Mouse (Mus musculus) intestine, postnatal 0 days (tissue): ENCODE measurements around the gene Atxn3. TPM values are rescaled to one million over a fixed set of nuclear protein-coding genes. Genes with fewer than 3 reads are reported as not detected.
A peak's percentile ranks its signal among the peaks of the same experiment; 100 is the strongest.

Source experiments
- ATAC-seq: fragments of 200-750 bp; cut with Nextera tagmentation; 2 replicates; pipeline ENCODE4 v1.8.0; 2017; ENCODE audit warnings: mild to moderate bottlenecking, moderate TSS enrichment, moderate library complexity
- H3K27ac ChIP-seq: fragments of 300-500 bp; sonication (generic); 2 replicates; pipeline ENCODE4 v1.5.1; 2014; ENCODE audit warnings: mild to moderate bottlenecking, low read depth, low read length, moderate library complexity
- H3K27me3 ChIP-seq: fragments of 300-500 bp; sonication (generic); replicated peaks from 2 replicates; pipeline ENCODE4 v1.6.1; 2014; ENCODE audit warnings: low read length, mixed read lengths; ENCODE audit not compliant: control insufficient read depth, insufficient read depth
- H3K36me3 ChIP-seq: fragments of 300-500 bp; sonication (generic); 2 replicates; pipeline ENCODE4 v1.6.1; 2014; ENCODE audit warnings: mild to moderate bottlenecking, moderate library complexity; ENCODE audit not compliant: control insufficient read depth, insufficient read depth
- H3K4me1 ChIP-seq: fragments of 300-500 bp; sonication (generic); replicated peaks from 2 replicates; pipeline ENCODE4 v1.6.1; 2014; ENCODE audit warnings: antibody characterized with exemption, low read length, mixed read lengths; ENCODE audit not compliant: control insufficient read depth, insufficient read depth
- H3K4me2 ChIP-seq: fragments of 300-500 bp; sonication (generic); replicated peaks from 2 replicates; pipeline ENCODE4 v1.6.1; 2014; ENCODE audit warnings: low read depth, mild to moderate bottlenecking, moderate library complexity
- H3K4me3 ChIP-seq: fragments of 300-500 bp; sonication (generic); 2 replicates; pipeline ENCODE4 v1.5.1; 2014; ENCODE audit warnings: low read depth, low read length
- H3K9ac ChIP-seq: fragments of 300-500 bp; sonication (generic); 2 replicates; pipeline ENCODE4 v1.6.1; 2014; ENCODE audit warnings: mild to moderate bottlenecking, low read depth, low read length
- H3K9me3 ChIP-seq: fragments of 300-500 bp; sonication (generic); 2 replicates; pipeline ENCODE4 v1.6.1; 2016; ENCODE audit warnings: mixed run types; ENCODE audit not compliant: control insufficient read depth
- CTCF ChIP-seq: sonication (generic); IDR thresholded peaks from 2 replicates; pipeline ENCODE4 v1.5.1; 2016; ENCODE audit warnings: low read depth, mild to moderate bottlenecking, control low read depth, antibody characterized with exemption, moderate library complexity
- WGBS: fragments of 180-500 bp; shearing (Covaris S2); extraction: QIAGEN DNeasy Blood & Tissue Kit; methylation state at CpG from one replicate; pipeline ENCODE4 v1.1.7; 2014; 5-methylcytosine and 5-hydroxymethylcytosine counted together
- polyA plus RNA-seq: library from polyadenylated mRNA; unstranded; fragments of >200 nt; fragmentation: Nextera tagmentation; extraction: Ambion mirVana; gene quantifications from 2 replicates; pipeline ENCODE4 v1.2.1, GENCODE M21; 2015

Gene Atxn3
- polyA plus RNA-seq, 1 experiment from 2014 or later = 11.7 TPM

DNA sequence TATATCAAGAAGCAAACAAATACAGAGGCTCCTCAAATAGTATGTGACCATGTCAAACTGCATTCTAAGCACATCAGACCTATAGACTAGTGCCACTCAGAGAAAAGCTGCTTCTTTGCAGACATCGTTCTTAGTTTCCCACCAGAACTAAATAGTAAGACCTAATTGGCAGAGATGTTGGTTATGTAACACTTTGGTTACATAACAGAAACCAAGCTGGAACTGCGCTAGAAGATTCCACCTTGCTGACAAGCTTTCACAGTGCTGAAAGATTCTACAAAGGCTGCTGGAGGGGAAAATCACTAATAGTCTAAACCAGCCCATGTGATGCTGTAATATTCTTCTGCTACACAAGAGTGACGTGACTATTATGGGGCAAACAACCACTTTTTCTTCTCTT is 22.8 kb downstream of the Atxn3 start:
- Histone ChIP-seq H3K27me3 (no peaks in the 10 kb centered on the region), H3K4me2 (no peak overlapping the region), H3K4me3 (no peak overlapping the region), H3K36me3 (peaks cover 36% of the 10 kb centered on the region), H3K9me3 (no peaks in the 10 kb centered on the region), H3K4me1 (no peaks in the 10 kb centered on the region), H3K9ac (no peak overlapping the region), H3K27ac (no peak overlapping the region)
- no peak for ATAC-seq
- WGBS = 97% methylated on average over 3 of the region's 3 CpGs
- no peak for TF ChIP-seq CTCF

DNA sequence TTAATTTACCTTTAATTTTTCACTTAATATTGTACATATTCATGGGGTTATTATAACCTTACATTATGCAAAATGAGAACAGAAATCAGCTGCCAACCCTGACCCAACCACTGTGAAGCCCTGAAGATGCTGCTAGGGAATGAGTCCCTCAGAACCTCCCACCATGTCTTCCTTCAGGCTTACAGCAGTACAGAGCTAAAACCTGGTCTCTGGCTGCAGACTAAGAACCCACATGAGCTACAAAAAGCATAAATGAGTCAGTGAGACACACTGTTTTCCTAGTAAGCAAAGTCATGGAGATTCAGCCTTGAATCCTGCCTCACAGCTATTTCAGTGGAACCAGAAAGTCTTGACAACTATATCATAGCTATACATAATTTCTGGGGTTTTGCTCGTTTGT is 29.6 kb downstream of the Atxn3 start:
- no peak for ATAC-seq
- WGBS = 71% methylated on average over 1 of the region's 1 CpGs

DNA sequence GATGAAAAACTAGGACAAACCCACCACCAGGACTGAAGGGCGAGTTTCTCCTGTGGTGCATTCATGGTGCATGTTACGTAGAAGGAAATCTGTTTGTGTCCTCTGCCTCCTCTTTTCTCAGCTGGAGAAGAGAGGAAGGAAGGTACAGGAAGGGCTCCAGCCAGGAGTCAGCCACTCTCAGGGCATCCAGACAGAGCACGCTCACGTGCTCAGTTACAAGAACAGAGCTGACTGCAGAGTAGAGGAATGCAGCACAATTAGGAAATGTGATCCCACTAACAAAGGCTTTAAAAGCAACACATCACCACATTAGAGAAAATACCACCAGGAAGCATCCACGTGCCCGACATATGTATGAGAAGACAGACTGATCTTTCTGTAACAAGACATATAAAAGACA is 35.7 kb downstream of the Atxn3 start:
- Histone ChIP-seq H3K9ac (no peak overlapping the region), H3K9me3 (no peaks in the 10 kb centered on the region), H3K4me1 (no peaks in the 10 kb centered on the region), H3K27ac (no peak overlapping the region), H3K36me3 (peaks cover 36% of the 10 kb centered on the region), H3K4me3 (no peak overlapping the region), H3K27me3 (no peaks in the 10 kb centered on the region), H3K4me2 (no peak overlapping the region)
- TF ChIP-seq CTCF = no peak
- WGBS = 90% methylated on average over 6 of the region's 6 CpGs
- no peak for ATAC-seq

More for the DNA sequence above, 29.6 kb downstream of the Atxn3 start:
- Histone ChIP-seq H3K27me3 (no peaks in the 10 kb centered on the region), H3K4me1 (no peaks in the 10 kb centered on the region), H3K9ac (no peak overlapping the region), H3K4me2 (no peak overlapping the region), H3K9me3 (no peaks in the 10 kb centered on the region), H3K27ac (no peak overlapping the region), H3K4me3 (no peak overlapping the region), H3K36me3 (peaks cover 70% of the 10 kb centered on the region)
- no peak for TF ChIP-seq CTCF

DNA sequence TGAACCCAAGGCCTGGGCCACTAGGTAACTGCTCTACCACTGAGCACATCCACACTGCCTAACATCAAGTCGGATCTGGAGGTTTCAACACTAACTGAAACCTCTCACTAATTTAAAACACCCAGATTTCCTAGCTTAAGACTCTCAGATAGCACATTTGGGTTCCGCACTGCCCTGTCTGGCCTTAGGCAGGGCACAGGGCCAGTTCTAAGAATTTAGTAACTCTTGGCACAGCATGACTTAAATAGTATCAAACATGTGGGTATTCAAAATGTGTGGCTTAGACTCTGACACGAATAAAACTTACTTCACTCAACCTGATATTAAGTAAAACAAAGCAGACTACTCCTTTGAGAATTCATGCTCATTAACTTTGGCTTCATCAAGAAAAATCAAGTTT is 38.2 kb downstream of the Atxn3 start:
- H3K4me1 ChIP-seq = no peaks in the 10 kb centered on the region
- no peaks in the 10 kb centered on the region for H3K27me3 ChIP-seq
- H3K36me3 ChIP-seq = peaks cover 21% of the 10 kb centered on the region
- WGBS = 87% methylated on average over 3 of the region's 3 CpGs
- ATAC-seq = no peak
- no peak overlapping the region for H3K9ac ChIP-seq
- TF ChIP-seq CTCF = no peak
- H3K27ac ChIP-seq = no peak overlapping the region
- H3K9me3 ChIP-seq = no peaks in the 10 kb centered on the region
- H3K4me2 ChIP-seq = no peak overlapping the region
- H3K4me3 ChIP-seq = no peak overlapping the region

DNA sequence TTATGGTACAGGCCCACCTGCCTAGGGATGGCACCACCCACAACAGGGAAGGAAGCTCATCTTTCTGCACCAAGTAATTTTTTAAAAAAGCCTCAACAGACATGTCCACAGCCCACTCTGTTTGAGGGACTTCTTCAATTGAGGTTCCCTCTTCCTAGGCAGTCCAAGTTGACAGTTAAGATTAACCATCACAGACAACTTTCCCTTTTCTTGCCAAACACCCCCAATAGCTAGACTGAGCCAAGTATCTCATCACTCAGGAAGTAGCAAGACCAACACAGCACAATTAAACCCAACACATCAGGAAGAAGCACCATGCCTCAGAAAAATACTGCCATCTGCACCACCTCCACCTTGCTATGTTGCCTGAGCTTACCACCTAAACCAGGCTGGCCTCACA is 40.9 kb downstream of the Atxn3 start:
- Histone ChIP-seq H3K4me3 (no peak overlapping the region), H3K36me3 (0 out of 2 replicates have a peak, but pooled peaks cover 2% of the 10 kb centered on the region), H3K4me1 (no peaks in the 10 kb centered on the region), H3K9me3 (no peaks in the 10 kb centered on the region), H3K27me3 (no peaks in the 10 kb centered on the region), H3K9ac (no peak overlapping the region), H3K4me2 (no peak overlapping the region), H3K27ac (no peak overlapping the region)
- no peak for ATAC-seq
- no peak for TF ChIP-seq CTCF

DNA sequence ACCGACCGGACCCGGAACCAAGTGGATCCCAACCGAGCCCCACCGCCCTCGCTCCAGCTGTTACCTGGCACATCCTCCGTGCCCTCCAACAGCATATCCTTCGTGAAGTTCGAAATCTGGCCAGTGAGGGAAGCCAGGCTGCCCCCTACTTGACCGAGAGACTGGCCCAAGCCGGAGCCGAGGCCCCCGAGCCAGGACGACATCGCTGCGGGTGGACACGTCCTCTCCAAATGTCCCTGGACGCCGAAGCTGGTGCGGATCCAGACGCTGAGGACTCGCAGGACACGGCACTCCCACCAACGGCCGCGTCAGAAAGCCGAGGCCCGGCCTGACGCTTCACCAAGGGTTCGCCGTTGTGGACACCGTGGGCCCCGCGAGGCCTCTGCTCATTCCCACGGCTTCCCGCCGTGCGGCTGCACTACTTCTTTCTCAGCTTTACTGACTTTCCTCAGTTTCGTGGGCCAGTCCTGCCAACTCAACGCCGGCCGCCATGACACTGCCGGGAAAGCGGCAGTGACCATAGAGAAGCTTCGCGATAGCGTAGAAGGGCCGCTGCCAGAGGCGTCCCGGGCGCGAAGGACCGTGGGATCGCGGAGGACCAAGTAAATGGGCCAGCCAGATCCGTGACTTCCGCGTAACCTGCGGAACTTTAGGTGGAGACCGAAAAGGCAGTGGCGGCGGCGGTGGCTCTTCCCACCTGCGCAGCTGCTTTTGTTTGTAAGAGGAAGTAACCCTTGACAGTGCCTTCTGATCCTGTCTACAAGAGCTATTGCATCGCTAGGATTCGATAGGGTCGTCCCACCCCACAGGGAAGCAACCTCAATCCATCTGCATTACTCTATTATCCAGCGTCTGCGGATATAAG is 45.2 kb downstream of the Atxn3 start, which contains the start of gene Trip11:
Gene Trip11, minus strand, starts transcription at position 642 of the 865 bp plus-strand sequence.
- Histone ChIP-seq H3K4me2 (peak within 1 kb of the TSS; percentile 75), H3K27me3 (no peaks in the 10 kb centered on the region), H3K4me1 (no peaks in the 10 kb centered on the region), H3K9ac (peak within 1 kb of the TSS; percentile 87), H3K9me3 (no peaks in the 10 kb centered on the region), H3K4me3 (peak within 1 kb of the TSS; percentile 61), H3K36me3 (peaks cover 8% of the 10 kb centered on the region; the same call in 1 of the 2 replicates), H3K27ac (peak within 1 kb of the TSS; percentile 90)
- WGBS = under 1% methylated on average over 69 of the region's 69 CpGs
- TF ChIP-seq CTCF = no peak
- ATAC-seq = peak; percentile 94
